Mouse (Mus musculus): ENCODE measurements at regions not wholly inside any gene's neighbourhood (a gene's known extent, or its start where the extent isn't known, plus 50 kb on each side); places are given as distances from the start of the nearest gene placed in this dataset.

GRCm38 (mm10) chr8:101697948-101698347 lies 1087.5 kb downstream of the Cdh11 start:
- TF ChIP-seq NANOG (IDR thresholded peaks at IDR 0.05; ENCODE audit: borderline replicate concordance, low read length) (no peak), CTCF (conservative IDR thresholded peaks at IDR 0.05; ENCODE audit: low read length) (no peak), POU5F1 (IDR thresholded peaks at IDR 0.05; ENCODE audit: borderline replicate concordance, low read length) (no peak)
- H3K4me1 ChIP-seq (replicated peaks; ENCODE audit: low read depth, low read length), result no peaks in the 10 kb centered on the region
- H3K36me3 ChIP-seq (ENCODE audit: insufficient read depth, low read length), result no peaks in the 10 kb centered on the region
- H3K27me3 ChIP-seq (ENCODE audit: insufficient read depth, low read length), result no peaks in the 10 kb centered on the region
- no peaks in the 10 kb centered on the region for H3K9me3 ChIP-seq (ENCODE audit: low read length)
- H3K4me3 ChIP-seq (replicated peaks; ENCODE audit: low read length), result no peak overlapping the region

GRCm38 (mm10) chr8:101690901-101691300 lies 1094.5 kb downstream of the Cdh11 start:
- Histone ChIP-seq H3K9me3 (ENCODE audit: low read length) (no peaks in the 10 kb centered on the region), H3K4me1 (replicated peaks; ENCODE audit: low read depth, low read length) (no peaks in the 10 kb centered on the region), H3K36me3 (ENCODE audit: insufficient read depth, low read length) (no peaks in the 10 kb centered on the region), H3K4me3 (replicated peaks; ENCODE audit: low read length) (no peak overlapping the region), H3K27me3 (ENCODE audit: insufficient read depth, low read length) (no peaks in the 10 kb centered on the region)
- TF ChIP-seq CTCF (conservative IDR thresholded peaks at IDR 0.05; ENCODE audit: low read length), result no peak
- TF ChIP-seq NANOG (IDR thresholded peaks at IDR 0.05; ENCODE audit: borderline replicate concordance, low read length), result no peak
- TF ChIP-seq POU5F1 (IDR thresholded peaks at IDR 0.05; ENCODE audit: borderline replicate concordance, low read length), result no peak

GRCm38 (mm10) chr8:101668921-101669320 lies 1116.5 kb downstream of the Cdh11 start:
- Histone ChIP-seq H3K4me3 (replicated peaks; ENCODE audit: low read length) (no peak overlapping the region), H3K9me3 (ENCODE audit: low read length) (no peaks in the 10 kb centered on the region), H3K4me1 (replicated peaks; ENCODE audit: low read depth, low read length) (no peaks in the 10 kb centered on the region)

DNA sequence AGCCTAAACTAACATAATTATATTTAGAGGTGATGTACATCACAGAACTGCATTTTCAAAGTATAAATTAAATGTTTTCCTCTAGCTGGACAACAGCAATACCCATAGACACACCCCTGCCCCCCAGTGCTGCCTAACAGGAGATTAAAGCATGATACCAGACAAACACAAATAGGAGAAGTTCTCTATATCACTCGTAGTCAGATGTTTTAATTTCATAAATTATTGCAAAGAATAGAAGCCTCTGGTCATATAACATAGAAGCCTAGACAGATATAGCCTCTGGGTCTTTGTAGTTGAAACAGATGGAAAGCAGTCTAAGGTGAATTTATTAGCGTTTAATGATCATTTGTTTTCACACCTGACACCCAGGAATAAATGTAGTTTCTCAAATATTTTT lies 1122.6 kb downstream of the Cdh11 start:
- H3K4me1 ChIP-seq (replicated peaks; ENCODE audit: low read depth, low read length), result no peaks in the 10 kb centered on the region
- TF ChIP-seq POU5F1 (IDR thresholded peaks at IDR 0.05; ENCODE audit: borderline replicate concordance, low read length), result no peak
- TF ChIP-seq CTCF (conservative IDR thresholded peaks at IDR 0.05; ENCODE audit: low read length), result no peak
- no peak for TF ChIP-seq NANOG (IDR thresholded peaks at IDR 0.05; ENCODE audit: borderline replicate concordance, low read length)
- H3K36me3 ChIP-seq (ENCODE audit: insufficient read depth, low read length), result no peaks in the 10 kb centered on the region

More at GRCm38 (mm10) chr8:101668921-101669320, 1116.5 kb downstream of the Cdh11 start:
- TF ChIP-seq CTCF (conservative IDR thresholded peaks at IDR 0.05; ENCODE audit: low read length) (no peak), POU5F1 (IDR thresholded peaks at IDR 0.05; ENCODE audit: borderline replicate concordance, low read length) (no peak)
- H3K36me3 ChIP-seq (ENCODE audit: insufficient read depth, low read length), result no peaks in the 10 kb centered on the region
- H3K27me3 ChIP-seq (ENCODE audit: insufficient read depth, low read length), result no peaks in the 10 kb centered on the region

DNA sequence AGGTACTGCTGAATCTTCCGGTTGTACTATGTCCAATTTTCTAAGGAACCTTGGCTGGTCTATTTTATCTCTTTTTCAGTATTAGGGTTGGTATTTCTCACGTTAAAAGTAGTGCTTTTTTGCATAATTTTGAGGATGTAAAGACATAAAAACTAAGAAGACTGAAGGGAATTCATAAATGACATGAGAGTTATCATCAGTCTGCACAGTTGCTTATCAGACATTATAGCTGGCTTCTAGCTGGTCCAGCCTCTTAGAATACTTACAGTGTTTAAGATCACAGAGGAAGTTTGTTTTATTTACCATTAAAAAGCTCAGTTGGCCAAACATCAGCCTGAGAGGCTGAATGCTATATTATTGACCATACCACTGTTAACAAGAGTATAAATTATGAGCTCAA lies 1130.2 kb downstream of the Cdh11 start:
- Histone ChIP-seq H3K4me1 (replicated peaks; ENCODE audit: low read depth, low read length) (no peaks in the 10 kb centered on the region), H3K9me3 (ENCODE audit: low read length) (no peaks in the 10 kb centered on the region), H3K4me3 (replicated peaks; ENCODE audit: low read length) (no peak overlapping the region), H3K36me3 (ENCODE audit: insufficient read depth, low read length) (no peaks in the 10 kb centered on the region), H3K27me3 (ENCODE audit: insufficient read depth, low read length) (no peaks in the 10 kb centered on the region)
- TF ChIP-seq NANOG (IDR thresholded peaks at IDR 0.05; ENCODE audit: borderline replicate concordance, low read length), result no peak
- no peak for TF ChIP-seq CTCF (conservative IDR thresholded peaks at IDR 0.05; ENCODE audit: low read length)
- no peak for TF ChIP-seq POU5F1 (IDR thresholded peaks at IDR 0.05; ENCODE audit: borderline replicate concordance, low read length)

More for the DNA sequence above, 1122.6 kb downstream of the Cdh11 start:
- H3K4me3 ChIP-seq (replicated peaks; ENCODE audit: low read length), result no peak overlapping the region
- no peaks in the 10 kb centered on the region for H3K9me3 ChIP-seq (ENCODE audit: low read length)
- no peaks in the 10 kb centered on the region for H3K27me3 ChIP-seq (ENCODE audit: insufficient read depth, low read length)

GRCm38 (mm10) chr8:101628816-101629215 lies 1156.6 kb downstream of the Cdh11 start:
- Histone ChIP-seq H3K27me3 (ENCODE audit: insufficient read depth, low read length) (no peaks in the 10 kb centered on the region), H3K4me1 (replicated peaks; ENCODE audit: low read depth, low read length) (no peaks in the 10 kb centered on the region), H3K36me3 (ENCODE audit: insufficient read depth, low read length) (no peaks in the 10 kb centered on the region), H3K9me3 (ENCODE audit: low read length) (peaks cover 8% of the 10 kb centered on the region; the same call in 1 of the 2 replicates), H3K4me3 (replicated peaks; ENCODE audit: low read length) (no peak overlapping the region)
- TF ChIP-seq POU5F1 (IDR thresholded peaks at IDR 0.05; ENCODE audit: borderline replicate concordance, low read length) (no peak), NANOG (IDR thresholded peaks at IDR 0.05; ENCODE audit: borderline replicate concordance, low read length) (no peak), CTCF (conservative IDR thresholded peaks at IDR 0.05; ENCODE audit: low read length) (peak; percentile 33)

DNA sequence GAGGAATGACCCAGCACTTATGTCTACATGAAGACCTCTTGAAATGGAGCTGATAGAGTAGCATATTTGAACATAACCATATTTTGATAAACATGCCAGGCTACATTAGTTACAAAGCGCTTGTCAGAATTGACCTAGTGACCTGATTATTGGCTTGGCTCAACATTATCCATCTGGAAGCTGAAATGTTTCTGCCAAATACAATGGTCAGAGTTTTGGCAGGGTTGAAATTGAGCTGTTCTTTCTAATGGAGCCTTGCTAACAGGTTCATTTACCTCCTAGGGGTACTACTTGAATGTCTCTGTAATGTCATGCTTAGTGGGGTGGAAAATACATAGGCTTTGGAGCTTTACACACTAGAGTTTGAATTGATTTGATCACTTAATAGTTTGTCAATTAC lies 1163.5 kb downstream of the Cdh11 start:
- Histone ChIP-seq H3K36me3 (ENCODE audit: insufficient read depth, low read length) (no peaks in the 10 kb centered on the region), H3K4me3 (replicated peaks; ENCODE audit: low read length) (no peak overlapping the region), H3K9me3 (ENCODE audit: low read length) (peaks cover 8% of the 10 kb centered on the region; the same call in 1 of the 2 replicates), H3K27me3 (ENCODE audit: insufficient read depth, low read length) (no peaks in the 10 kb centered on the region), H3K4me1 (replicated peaks; ENCODE audit: low read depth, low read length) (no peaks in the 10 kb centered on the region)
- TF ChIP-seq CTCF (conservative IDR thresholded peaks at IDR 0.05; ENCODE audit: low read length), result no peak
- TF ChIP-seq NANOG (IDR thresholded peaks at IDR 0.05; ENCODE audit: borderline replicate concordance, low read length), result no peak
- TF ChIP-seq POU5F1 (IDR thresholded peaks at IDR 0.05; ENCODE audit: borderline replicate concordance, low read length), result no peak

- Histone ChIP-seq H3K4me3 (replicated peaks; ENCODE audit: low read length) (no peak overlapping the region), H3K36me3 (ENCODE audit: insufficient read depth, low read length) (no peaks in the 10 kb centered on the region), H3K9me3 (ENCODE audit: low read length) (no peaks in the 10 kb centered on the region), H3K27me3 (ENCODE audit: insufficient read depth, low read length) (no peaks in the 10 kb centered on the region), H3K4me1 (replicated peaks; ENCODE audit: low read depth, low read length) (no peaks in the 10 kb centered on the region)
- TF ChIP-seq POU5F1 (IDR thresholded peaks at IDR 0.05; ENCODE audit: borderline replicate concordance, low read length) (no peak), CTCF (conservative IDR thresholded peaks at IDR 0.05; ENCODE audit: low read length) (no peak), NANOG (IDR thresholded peaks at IDR 0.05; ENCODE audit: borderline replicate concordance, low read length) (no peak)
These were observed 1194.3 kb downstream of the Cdh11 start for GRCm38 (mm10) chr8:101591115-101591514.

DNA sequence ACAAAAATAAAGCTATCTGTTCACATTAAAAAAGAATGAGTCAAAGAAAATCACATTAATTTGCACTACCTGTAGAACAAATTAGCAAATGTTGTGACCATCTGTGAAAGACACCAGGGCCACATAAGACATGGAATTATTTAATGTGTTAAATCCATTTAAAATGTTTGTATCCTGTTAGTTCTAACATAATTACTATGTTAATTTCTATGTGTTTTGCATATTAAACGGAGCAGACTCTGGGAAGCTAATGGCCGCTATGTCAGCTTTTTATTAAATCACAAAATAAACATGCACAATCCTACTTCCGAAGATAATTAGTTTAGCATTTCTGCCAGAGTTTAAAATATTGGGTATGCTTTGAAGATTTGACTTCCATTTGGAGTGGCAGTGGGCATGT lies 1194.8 kb downstream of the Cdh11 start:
- Histone ChIP-seq H3K27me3 (ENCODE audit: insufficient read depth, low read length) (no peaks in the 10 kb centered on the region), H3K36me3 (ENCODE audit: insufficient read depth, low read length) (no peaks in the 10 kb centered on the region), H3K4me1 (replicated peaks; ENCODE audit: low read depth, low read length) (no peaks in the 10 kb centered on the region), H3K9me3 (ENCODE audit: low read length) (no peaks in the 10 kb centered on the region), H3K4me3 (replicated peaks; ENCODE audit: low read length) (no peak overlapping the region)
- no peak for TF ChIP-seq NANOG (IDR thresholded peaks at IDR 0.05; ENCODE audit: borderline replicate concordance, low read length)
- no peak for TF ChIP-seq CTCF (conservative IDR thresholded peaks at IDR 0.05; ENCODE audit: low read length)
- no peak for TF ChIP-seq POU5F1 (IDR thresholded peaks at IDR 0.05; ENCODE audit: borderline replicate concordance, low read length)
